Mouse (Mus musculus): ENCODE data around the gene Uckl1. TPM values are rescaled to one million over a fixed set of nuclear protein-coding genes. Genes with fewer than 3 reads are reported as not detected.

The Uckl1 gene
- polyA plus RNA-seq, 1 experiment from 2014 or later: 41.3 TPM

GRCm38 (mm10) chr2:181596221-181596960 lies 11.7 kb upstream of the Uckl1 start:
- Histone ChIP-seq H3K27me3 (replicated peaks; ENCODE audit: low read depth, poor library complexity, severe bottlenecking) (peaks cover 35% of the 10 kb centered on the region), H3K4me1 (peaks cover 38% of the 10 kb centered on the region), H3K4me3 (no peak overlapping the region), H3K27ac (replicated peaks) (no peak overlapping the region), H3K36me3 (replicated peaks) (peaks cover 4% of the 10 kb centered on the region; the same call in 1 of the 2 replicates), H3K9me3 (no peaks in the 10 kb centered on the region)
- peak; percentile 7 for DNase-seq (ENCODE audit: low spot score)
- WGBS: 50% methylated on average over 6 of the region's 6 CpGs

- peaks cover 12% of the 10 kb centered on the region for H3K36me3 ChIP-seq (replicated peaks)
- peak; percentile 32 for DNase-seq (ENCODE audit: low spot score)
- H3K4me1 ChIP-seq: peaks cover 40% of the 10 kb centered on the region
- no peak overlapping the region for H3K27ac ChIP-seq (replicated peaks)
- H3K4me3 ChIP-seq: no peak overlapping the region
- WGBS: 78% methylated on average over 4 of the region's 4 CpGs
- H3K27me3 ChIP-seq (replicated peaks; ENCODE audit: low read depth, poor library complexity, severe bottlenecking): peaks cover 32% of the 10 kb centered on the region
- no peaks in the 10 kb centered on the region for H3K9me3 ChIP-seq
These were observed 10.4 kb upstream of the Uckl1 start for GRCm38 (mm10) chr2:181594946-181595696.

GRCm38 (mm10) chr2:181593937-181594336 lies 9.2 kb upstream of the Uckl1 start:
- no peaks in the 10 kb centered on the region for H3K9me3 ChIP-seq
- no peak overlapping the region for H3K27ac ChIP-seq (replicated peaks)
- peaks cover 34% of the 10 kb centered on the region for H3K4me1 ChIP-seq
- peaks cover 23% of the 10 kb centered on the region for H3K27me3 ChIP-seq (replicated peaks; ENCODE audit: low read depth, poor library complexity, severe bottlenecking)
- peaks cover 24% of the 10 kb centered on the region for H3K36me3 ChIP-seq (replicated peaks)
- no peak overlapping the region for H3K4me3 ChIP-seq
- no peak for DNase-seq (ENCODE audit: low spot score)

- peaks cover 33% of the 10 kb centered on the region for H3K36me3 ChIP-seq (replicated peaks)
- peak overlapping the region; percentile 94 for H3K27ac ChIP-seq (replicated peaks)
- peaks cover 25% of the 10 kb centered on the region for H3K4me1 ChIP-seq
- no peak for DNase-seq (ENCODE audit: low spot score)
- H3K4me3 ChIP-seq: peak overlapping the region; percentile 96
- peaks cover 14% of the 10 kb centered on the region for H3K27me3 ChIP-seq (replicated peaks; ENCODE audit: low read depth, poor library complexity, severe bottlenecking)
- no peaks in the 10 kb centered on the region for H3K9me3 ChIP-seq
- 9% methylated on average over 6 of the region's 6 CpGs for WGBS
These were observed 8.3 kb upstream of the Uckl1 start for GRCm38 (mm10) chr2:181593042-181593421.

GRCm38 (mm10) chr2:181592231-181593041 lies 7.7 kb upstream of the Uckl1 start, which contains the start of gene Zfp512b:
Zfp512b (minus strand) TSS chr2:181592803.
- Histone ChIP-seq H3K27ac (replicated peaks) (peak within 1 kb of the TSS; percentile 94), H3K9me3 (no peaks in the 10 kb centered on the region), H3K4me1 (peaks cover 21% of the 10 kb centered on the region), H3K4me3 (peak within 1 kb of the TSS; percentile 96), H3K27me3 (replicated peaks; ENCODE audit: low read depth, poor library complexity, severe bottlenecking) (0 out of 2 replicates have a peak, but pooled peaks cover 10% of the 10 kb centered on the region), H3K36me3 (replicated peaks) (peaks cover 39% of the 10 kb centered on the region)
- WGBS: 2% methylated on average over 96 of the region's 97 CpGs
- DNase-seq (ENCODE audit: low spot score): peak; percentile 88

- peak within 1 kb of the TSS; percentile 94 for H3K27ac ChIP-seq (replicated peaks)
- H3K9me3 ChIP-seq: no peaks in the 10 kb centered on the region
- peak within 1 kb of the TSS; percentile 96 for H3K4me3 ChIP-seq
- WGBS: 15% methylated on average over 5 of the region's 5 CpGs
- peaks cover 47% of the 10 kb centered on the region for H3K36me3 ChIP-seq (replicated peaks)
- 0 out of 2 replicates have a peak, but pooled peaks cover 4% of the 10 kb centered on the region for H3K27me3 ChIP-seq (replicated peaks; ENCODE audit: low read depth, poor library complexity, severe bottlenecking)
- H3K4me1 ChIP-seq: peaks cover 21% of the 10 kb centered on the region
- no peak for DNase-seq (ENCODE audit: low spot score)
These were observed 6.9 kb upstream of the Uckl1 start, which contains the start of gene Prpf6 for GRCm38 (mm10) chr2:181591528-181592085. Prpf6 (plus strand) TSS chr2:181591868.

GRCm38 (mm10) chr2:181590471-181590870 lies 5.8 kb upstream of the Uckl1 start:
- peaks cover 21% of the 10 kb centered on the region for H3K4me1 ChIP-seq
- H3K27me3 ChIP-seq (replicated peaks; ENCODE audit: low read depth, poor library complexity, severe bottlenecking): no peaks in the 10 kb centered on the region
- H3K4me3 ChIP-seq: no peak overlapping the region; the same call in 1 of the 2 replicates
- no peak overlapping the region for H3K27ac ChIP-seq (replicated peaks)
- DNase-seq (ENCODE audit: low spot score): no peak
- WGBS: 94% methylated on average over 5 of the region's 5 CpGs
- H3K9me3 ChIP-seq: no peaks in the 10 kb centered on the region
- H3K36me3 ChIP-seq (replicated peaks): peaks cover 55% of the 10 kb centered on the region

GRCm38 (mm10) chr2:181589732-181590105 lies 5.0 kb upstream of the Uckl1 start:
- DNase-seq (ENCODE audit: low spot score): no peak
- no peak overlapping the region for H3K4me3 ChIP-seq
- H3K36me3 ChIP-seq (replicated peaks): peaks cover 62% of the 10 kb centered on the region
- H3K9me3 ChIP-seq: no peaks in the 10 kb centered on the region
- WGBS: 90% methylated on average over 9 of the region's 9 CpGs
- peaks cover 21% of the 10 kb centered on the region for H3K4me1 ChIP-seq
- no peaks in the 10 kb centered on the region for H3K27me3 ChIP-seq (replicated peaks; ENCODE audit: low read depth, poor library complexity, severe bottlenecking)
- H3K27ac ChIP-seq (replicated peaks): no peak overlapping the region

GRCm38 (mm10) chr2:181589011-181589731 lies 4.5 kb upstream of the Uckl1 start:
- Histone ChIP-seq H3K4me3 (no peak overlapping the region), H3K4me1 (peaks cover 21% of the 10 kb centered on the region), H3K36me3 (replicated peaks) (peaks cover 68% of the 10 kb centered on the region), H3K27me3 (replicated peaks; ENCODE audit: low read depth, poor library complexity, severe bottlenecking) (no peaks in the 10 kb centered on the region), H3K27ac (replicated peaks) (no peak overlapping the region), H3K9me3 (no peaks in the 10 kb centered on the region)
- DNase-seq (ENCODE audit: low spot score): no peak
- WGBS: 92% methylated on average over 10 of the region's 10 CpGs

- H3K36me3 ChIP-seq (replicated peaks): peaks cover 76% of the 10 kb centered on the region
- DNase-seq (ENCODE audit: low spot score): no peak
- WGBS: 93% methylated on average over 11 of the region's 11 CpGs
- no peaks in the 10 kb centered on the region for H3K27me3 ChIP-seq (replicated peaks; ENCODE audit: low read depth, poor library complexity, severe bottlenecking)
- no peaks in the 10 kb centered on the region for H3K9me3 ChIP-seq
- no peak overlapping the region for H3K27ac ChIP-seq (replicated peaks)
- no peak overlapping the region for H3K4me3 ChIP-seq
- H3K4me1 ChIP-seq: peaks cover 20% of the 10 kb centered on the region
These were observed 3.6 kb upstream of the Uckl1 start for GRCm38 (mm10) chr2:181588229-181588780.

- Histone ChIP-seq H3K36me3 (replicated peaks) (peaks cover 79% of the 10 kb centered on the region), H3K4me1 (peaks cover 16% of the 10 kb centered on the region), H3K9me3 (no peaks in the 10 kb centered on the region), H3K4me3 (no peak overlapping the region), H3K27me3 (replicated peaks; ENCODE audit: low read depth, poor library complexity, severe bottlenecking) (no peaks in the 10 kb centered on the region), H3K27ac (replicated peaks) (no peak overlapping the region)
- DNase-seq (ENCODE audit: low spot score): no peak
- WGBS: 86% methylated on average over 6 of the region's 6 CpGs
These were observed 3.1 kb upstream of the Uckl1 start for GRCm38 (mm10) chr2:181587796-181588195.
